Mouse (Mus musculus) cerebellum, adult 2 months (tissue): ENCODE measurements at regions not wholly inside any gene's neighbourhood (a gene's known extent, or its start where the extent isn't known, plus 50 kb on each side); places are given as distances from the start of the nearest gene placed in this dataset.

ENCODE experiments used
- CTCF ChIP-seq: fragments of 200-500 bp; IDR thresholded peaks from 2 replicates; pipeline ENCODE4 v1.5.1; 2011; ENCODE audit warnings: low read depth, mild to moderate bottlenecking, control low read depth, low read length, moderate library complexity, borderline replicate concordance; ENCODE audit not compliant: insufficient read depth
- POLR2A ChIP-seq: fragments of 200-500 bp; IDR thresholded peaks from 2 replicates; pipeline ENCODE4 v1.6.1; 2011; ENCODE audit warnings: low read length, control low read depth, borderline replicate concordance; ENCODE audit not compliant: insufficient read depth

GRCm38 (mm10) chr14:67485449-67485800, 1476.4 kb upstream of the Gulo start:
- TF ChIP-seq POLR2A, result no peak
- TF ChIP-seq CTCF, result no peak
